Mouse (Mus musculus) embryonic stem cell, embryonic (primary cell): ENCODE measurements at regions not wholly inside any gene's neighbourhood (a gene's known extent, or its start where the extent isn't known, plus 50 kb on each side); places are given as distances from the start of the nearest gene placed in this dataset.

Experiments used
- CTCF ChIA-PET, 4 experiments: fragments of 300-600 bp in 2 of 4; fragments of 350-600 bp in 2 of 4; sonication (Branson Sonifier 250); formaldehyde crosslinking; loops; one replicate each; lab custom pipeline; 2022; ENCODE audit warnings: inconsistent platforms in 2 of 4; lab: Charles Lee
- POLR2A ChIA-PET, 4 experiments: fragments of 300-600 bp in 2 of 4; fragments of 350-600 bp in 2 of 4; sonication (Branson Sonifier 250); formaldehyde crosslinking; loops; one replicate each; lab custom pipeline; 2022; ENCODE audit warnings: antibody characterized with exemption in 4 of 4, inconsistent platforms in 1 of 4; lab: Charles Lee

GRCm38 (mm10) chr2:170237959-170238358 is 90.1 kb upstream of the Zfp217 start:
- CTCF ChIA-PET: interaction anchor here in 2 of 4 experiments (0.6 to 0.7 kb wide), 2 partner anchors 8 to 226 kb away, joined by 3 read pairs; no protein-coding TSS in a partner anchor
- POLR2A ChIA-PET: interaction anchor here in 2 of 4 experiments (1.0 to 1.9 kb wide), 3 partner anchors 8 to 60 kb away, joined by 3 to 12 read pairs (median 4); no protein-coding TSS in a partner anchor

- POLR2A ChIA-PET: interaction anchor here in 1 of 4 experiments (1.0 to 1.6 kb wide), 3 partner anchors 9 to 17 kb away, joined by 3 to 5 read pairs (median 3); no protein-coding TSS in a partner anchor
- CTCF ChIA-PET: interaction anchor here in 2 of 4 experiments (0.6 to 0.9 kb wide), 2 partner anchors 399 to 1254 kb away, joined by 3 read pairs; no protein-coding TSS in a partner anchor
These were observed 85.5 kb upstream of the Zfp217 start for GRCm38 (mm10) chr2:170233426-170233825.

- CTCF ChIA-PET: interaction anchor here in 2 of 4 experiments (0.6 to 1.4 kb wide), 5 partner anchors 9 to 114 kb away, joined by 3 to 4 read pairs (median 3); no protein-coding TSS in a partner anchor
- POLR2A ChIA-PET: interaction anchor here in 3 of 4 experiments (0.6 to 1.7 kb wide), 4 partner anchors 24 to 448 kb away, joined by 3 read pairs; no protein-coding TSS in a partner anchor
These were observed 81.7 kb upstream of the Zfp217 start for GRCm38 (mm10) chr2:170229461-170230080.

DNA sequence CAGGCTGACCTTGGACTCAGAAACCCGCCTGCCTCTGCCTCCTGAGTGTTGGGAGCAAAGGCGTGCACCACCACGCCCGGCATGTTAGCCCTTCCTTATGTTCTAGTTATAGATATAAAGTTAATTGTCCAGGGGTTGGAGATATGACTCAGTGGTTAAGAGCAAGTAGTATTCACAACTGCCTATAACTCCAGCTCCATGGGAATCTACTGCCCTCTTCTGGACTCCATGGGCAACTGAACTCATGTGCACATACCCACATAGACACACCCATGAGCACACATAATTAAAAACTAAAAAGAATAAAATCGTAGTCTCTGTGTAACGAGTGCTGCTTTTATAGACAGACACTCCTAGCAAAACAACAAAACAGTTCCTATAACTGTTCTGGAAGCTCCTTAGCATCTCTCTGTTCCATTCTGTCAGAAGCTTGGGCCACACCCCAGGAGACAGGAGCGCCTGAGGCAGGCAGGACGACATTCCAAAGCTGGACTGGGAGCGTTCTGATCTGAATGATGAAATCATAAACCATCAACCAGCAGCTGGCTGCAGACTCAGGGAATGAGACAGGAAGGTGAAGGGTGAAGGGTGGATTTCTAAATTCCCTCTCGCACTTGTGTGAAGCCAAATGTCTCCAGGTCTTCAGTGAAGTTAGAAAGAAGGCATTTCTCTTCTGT is 80.6 kb upstream of the Zfp217 start:
- ChIA-PET POLR2A (interaction anchor here in 3 of 4 experiments (0.6 to 1.7 kb wide), 6 partner anchors 14 to 447 kb away, joined by 3 to 4 read pairs (median 3); no protein-coding TSS in a partner anchor), CTCF (interaction anchor here in 3 of 4 experiments (0.5 to 1.5 kb wide), 10 partner anchors 13 to 1190 kb away, joined by 3 to 15 read pairs (median 3); no protein-coding TSS in a partner anchor)

DNA sequence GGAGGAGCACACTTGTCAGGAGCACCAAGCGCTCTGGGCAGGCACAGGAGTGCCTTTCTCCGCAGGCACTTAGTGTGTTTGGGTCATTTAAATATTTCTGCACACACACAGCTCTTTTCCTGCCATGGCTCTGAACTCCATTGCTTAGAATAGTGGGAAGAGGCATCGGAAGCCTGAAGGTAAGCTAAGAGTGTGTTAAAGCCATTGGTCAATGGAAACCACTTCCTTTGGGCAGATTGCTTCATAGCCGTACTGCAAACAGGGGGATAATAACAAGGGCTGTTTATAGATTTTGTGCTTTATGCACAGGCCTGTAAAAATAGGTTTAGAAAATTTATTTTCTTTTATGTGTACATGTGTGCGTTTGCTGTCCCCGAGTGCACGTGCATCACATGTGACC is 76.0 kb upstream of the Zfp217 start:
- ChIA-PET CTCF (interaction anchor here in 1 of 4 experiments (0.6 to 1.0 kb wide), 2 partner anchors 18 to 43 kb away, joined by 3 read pairs; no protein-coding TSS in a partner anchor), POLR2A (interaction anchor here in 1 of 4 experiments (0.6 to 1.3 kb wide), 3 partner anchors 9 to 46 kb away, joined by 3 read pairs; no protein-coding TSS in a partner anchor)

DNA sequence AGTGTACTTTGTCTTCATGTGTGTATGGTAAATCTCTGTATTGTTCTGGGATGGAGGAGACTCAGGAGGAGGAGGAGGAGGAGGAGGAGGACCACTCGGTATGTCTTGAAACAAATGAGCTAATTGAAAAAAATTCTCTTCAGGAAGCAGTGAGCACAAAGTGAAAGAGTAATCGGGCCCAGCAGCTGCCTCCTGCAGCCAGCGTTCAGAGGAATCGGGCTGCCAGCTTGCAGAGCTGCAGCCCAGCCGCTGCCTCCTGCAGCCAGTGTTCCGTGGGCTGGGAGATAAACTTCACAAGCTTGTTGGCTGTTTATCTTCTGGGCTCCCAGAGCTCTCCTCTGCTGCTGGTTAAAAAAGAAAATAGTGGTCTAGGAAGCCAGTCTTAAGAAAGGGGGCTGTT is 74.9 kb upstream of the Zfp217 start:
- POLR2A ChIA-PET: interaction anchor here in 3 of 4 experiments (0.5 to 4.7 kb wide), 5 partner anchors 10 to 93 kb away, joined by 3 to 25 read pairs (median 3); no protein-coding TSS in a partner anchor
- CTCF ChIA-PET: interaction anchor here in 2 of 4 experiments (0.8 to 1.0 kb wide), 2 partner anchors 15 to 119 kb away, joined by 3 to 4 read pairs; no protein-coding TSS in a partner anchor

DNA sequence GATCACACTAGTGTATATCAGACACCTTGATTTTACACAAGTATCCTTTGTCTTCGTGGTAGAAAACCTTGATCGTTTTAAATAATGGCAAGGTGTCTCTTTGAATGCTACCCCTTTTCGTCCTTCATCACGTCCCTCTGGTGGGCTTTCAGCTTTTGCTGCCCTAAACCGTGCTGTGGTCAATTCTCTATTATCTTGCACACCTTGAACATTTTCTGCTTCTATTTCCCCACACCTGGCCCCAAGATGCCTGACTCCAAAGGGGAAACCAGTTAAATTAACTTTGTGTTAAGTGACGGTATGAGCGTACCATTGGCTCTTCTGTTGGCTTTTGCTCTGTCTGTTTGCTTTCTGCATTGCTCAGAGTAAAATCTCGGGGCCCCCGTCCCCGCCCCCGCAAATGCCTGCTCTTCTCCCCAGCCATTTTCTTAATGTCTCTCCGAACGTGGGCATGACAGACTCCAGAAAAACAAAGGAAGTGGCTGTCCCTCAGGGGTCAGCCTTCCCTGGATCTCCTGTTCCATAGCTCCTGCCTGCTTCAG is 74.2 kb upstream of the Zfp217 start:
- ChIA-PET CTCF (interaction anchor here in 1 of 4 experiments (1.0 kb wide), 1 partner anchor 15 kb away, joined by 4 read pairs; no protein-coding TSS in a partner anchor), POLR2A (interaction anchor here (0.5 to 4.7 kb wide), 7 partner anchors 14 to 1309 kb away, joined by 3 to 25 read pairs (median 3); no protein-coding TSS in a partner anchor)

GRCm38 (mm10) chr2:170220871-170221369 is 73.0 kb upstream of the Zfp217 start:
- POLR2A ChIA-PET: interaction anchor here in 2 of 4 experiments (0.6 to 4.7 kb wide), 8 partner anchors 14 to 304 kb away, joined by 3 to 25 read pairs (median 4); no protein-coding TSS in a partner anchor
- CTCF ChIA-PET: no interaction called here

DNA sequence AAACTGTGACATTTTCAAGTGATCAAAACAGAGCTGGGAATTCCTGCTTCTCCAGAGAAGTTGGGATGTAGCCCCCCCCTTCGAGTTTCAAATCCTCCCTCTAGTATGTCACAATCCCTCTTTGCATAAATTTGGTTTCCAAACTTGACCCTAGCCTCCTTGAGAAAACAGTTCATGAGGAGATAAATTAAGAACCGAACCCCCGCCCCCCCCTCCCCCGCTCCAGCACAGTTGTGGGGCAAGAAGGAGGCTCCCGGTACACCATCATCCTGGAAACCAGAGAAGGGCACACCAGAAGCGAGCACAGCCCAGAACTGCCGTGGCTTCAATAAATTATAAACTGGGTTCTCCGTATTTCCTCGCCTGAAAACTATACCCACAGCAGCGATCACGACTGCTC is 72.5 kb upstream of the Zfp217 start:
- ChIA-PET CTCF (interaction anchor here in 1 of 4 experiments (1.0 kb wide), 1 partner anchor 14 kb away, joined by 3 read pairs; no protein-coding TSS in a partner anchor), POLR2A (interaction anchor here in 1 of 4 experiments (0.6 to 4.7 kb wide), 4 partner anchors 13 to 304 kb away, joined by 3 to 25 read pairs (median 4); no protein-coding TSS in a partner anchor)

DNA sequence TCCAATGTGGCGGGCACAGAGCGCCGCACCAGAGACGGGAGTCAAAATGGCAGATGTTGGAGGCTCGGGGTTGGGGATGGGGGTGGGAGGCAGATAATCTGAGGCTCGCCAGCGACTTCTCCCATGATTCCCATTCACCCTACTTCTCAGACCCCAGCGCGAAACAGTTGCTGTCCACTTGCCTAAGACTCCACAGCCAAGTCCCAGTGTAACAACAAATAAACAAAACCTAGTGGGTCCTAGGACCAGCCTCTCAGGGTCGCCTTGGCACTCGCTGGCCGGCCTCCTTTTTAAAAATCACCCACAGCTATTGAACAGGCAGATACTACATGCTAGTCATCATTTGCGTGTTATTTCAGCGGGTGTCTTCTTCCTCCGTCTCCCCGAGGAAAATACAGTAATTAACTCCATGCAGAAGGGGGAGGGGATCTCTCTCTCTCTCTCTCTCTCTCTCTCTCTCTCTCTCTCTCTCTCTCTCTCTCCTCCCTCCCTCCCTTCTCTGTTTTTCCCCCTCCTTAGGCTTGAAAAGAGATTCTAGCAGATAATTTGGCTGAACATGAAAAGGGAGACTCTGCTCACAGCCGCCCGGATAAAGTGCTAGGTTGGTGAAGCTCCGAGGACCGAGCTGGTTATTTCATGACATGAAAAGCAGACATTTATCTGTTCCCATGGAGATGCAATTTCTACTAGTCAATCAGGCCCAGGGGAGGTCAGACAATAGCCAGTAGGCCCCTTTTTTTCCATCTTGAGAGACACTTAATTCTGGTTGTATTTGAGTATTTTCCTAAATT is 71.9 kb upstream of the Zfp217 start:
- CTCF ChIA-PET: interaction anchor here in 1 of 4 experiments (0.7 to 1.0 kb wide), 2 partner anchors 13 to 60 kb away, joined by 3 to 11 read pairs; no protein-coding TSS in a partner anchor
- POLR2A ChIA-PET: interaction anchor here in 3 of 4 experiments (0.6 to 4.7 kb wide), 7 partner anchors 13 to 303 kb away, joined by 3 to 25 read pairs (median 3); no protein-coding TSS in a partner anchor

DNA sequence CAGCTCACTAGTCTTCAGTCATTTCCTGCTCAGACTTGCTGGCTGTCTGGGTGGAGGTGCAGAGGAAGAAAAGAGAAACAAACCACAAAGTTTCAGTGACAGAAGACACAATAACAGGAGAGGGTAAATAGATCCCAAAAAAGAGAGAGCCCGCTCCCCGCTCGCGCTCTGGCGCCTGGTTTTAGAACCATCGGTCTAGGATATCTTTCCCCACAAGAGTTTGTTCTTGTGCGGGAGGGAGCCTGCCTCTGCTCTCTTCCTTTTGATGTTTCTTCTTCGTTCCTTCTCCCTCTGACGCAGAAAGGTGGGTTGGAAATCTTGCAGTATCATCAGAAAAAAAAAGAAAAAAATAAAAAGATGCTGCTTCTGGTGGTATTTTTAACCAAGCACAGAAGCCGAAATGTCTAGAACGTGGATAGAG is 71.3 kb upstream of the Zfp217 start:
- ChIA-PET POLR2A (interaction anchor here in 3 of 4 experiments (0.6 to 4.7 kb wide), 7 partner anchors 12 to 79 kb away, joined by 3 to 25 read pairs (median 3); no protein-coding TSS in a partner anchor), CTCF (interaction anchor here in 2 of 4 experiments (0.7 to 4.2 kb wide), 3 partner anchors 12 to 59 kb away, joined by 3 to 15 read pairs (median 11); no protein-coding TSS in a partner anchor)

DNA sequence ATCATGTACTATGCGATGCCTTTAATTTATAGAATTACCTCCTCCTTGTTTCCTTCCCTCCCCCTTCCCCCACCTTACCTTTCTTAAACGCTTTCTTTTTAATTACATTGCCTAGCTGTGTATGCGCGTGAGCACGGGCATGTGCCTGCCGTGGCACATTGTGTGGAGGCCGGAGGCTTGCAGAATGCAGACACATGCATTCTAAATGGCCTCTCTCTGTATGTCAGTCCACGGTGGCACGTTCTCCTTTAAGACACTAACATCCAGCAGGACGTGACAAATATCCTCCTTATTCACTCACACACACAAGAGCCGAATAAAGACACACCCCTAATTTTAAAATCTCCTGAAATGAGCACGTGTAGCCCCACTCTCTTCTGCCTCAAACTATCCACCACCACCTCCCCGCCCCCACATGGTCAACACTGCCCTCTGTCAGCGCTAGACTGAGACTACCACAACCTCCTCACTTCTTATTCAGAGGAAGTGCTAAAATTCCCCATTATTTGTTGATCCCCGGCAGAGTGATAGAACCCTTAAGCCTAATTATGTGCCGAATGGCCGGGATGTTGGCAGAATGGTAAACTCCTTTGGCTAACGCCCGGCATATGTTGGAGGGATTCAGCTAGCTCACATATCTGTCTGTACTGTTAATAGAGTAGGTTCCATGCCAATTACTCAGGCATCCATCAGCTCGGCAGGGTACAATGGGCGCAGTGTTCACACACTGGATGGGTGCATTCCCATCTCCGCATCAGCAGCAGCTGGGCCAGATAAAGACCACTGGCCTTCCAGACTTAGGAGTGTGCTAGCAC is 70.5 kb upstream of the Zfp217 start:
- POLR2A ChIA-PET: interaction anchor here in 2 of 4 experiments (0.6 to 4.7 kb wide), 7 partner anchors 11 to 79 kb away, joined by 3 to 25 read pairs (median 4); no protein-coding TSS in a partner anchor
- CTCF ChIA-PET: interaction anchor here in 3 of 4 experiments (0.7 to 4.2 kb wide), 4 partner anchors 11 to 101 kb away, joined by 3 to 15 read pairs (median 4); no protein-coding TSS in a partner anchor

DNA sequence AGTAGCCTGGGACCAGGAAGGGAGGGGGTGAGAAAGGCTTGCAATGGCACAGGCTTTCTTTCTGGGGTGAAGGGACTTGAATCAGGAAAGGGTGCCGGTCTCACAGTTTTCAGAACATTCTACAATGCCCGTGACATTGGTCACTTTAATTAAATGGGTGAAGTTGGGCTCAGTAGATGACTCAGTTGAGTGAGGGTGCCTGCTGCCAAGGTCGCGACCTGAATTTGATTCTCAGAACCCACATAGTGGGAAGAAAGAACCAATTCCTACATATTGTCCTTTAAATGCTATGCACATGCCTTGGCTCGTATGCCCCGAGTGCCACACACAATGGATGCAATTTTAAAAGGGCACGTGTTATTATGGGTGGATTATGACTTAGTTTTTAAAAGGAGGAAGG is 68.4 kb upstream of the Zfp217 start:
- CTCF ChIA-PET: interaction anchor here in 3 of 4 experiments (0.6 to 4.2 kb wide), 4 partner anchors 9 to 38 kb away, joined by 3 to 15 read pairs (median 6); no protein-coding TSS in a partner anchor
- POLR2A ChIA-PET: interaction anchor here in 3 of 4 experiments (0.6 to 1.7 kb wide), 4 partner anchors 9 to 255 kb away, joined by 3 to 5 read pairs (median 4); no protein-coding TSS in a partner anchor

DNA sequence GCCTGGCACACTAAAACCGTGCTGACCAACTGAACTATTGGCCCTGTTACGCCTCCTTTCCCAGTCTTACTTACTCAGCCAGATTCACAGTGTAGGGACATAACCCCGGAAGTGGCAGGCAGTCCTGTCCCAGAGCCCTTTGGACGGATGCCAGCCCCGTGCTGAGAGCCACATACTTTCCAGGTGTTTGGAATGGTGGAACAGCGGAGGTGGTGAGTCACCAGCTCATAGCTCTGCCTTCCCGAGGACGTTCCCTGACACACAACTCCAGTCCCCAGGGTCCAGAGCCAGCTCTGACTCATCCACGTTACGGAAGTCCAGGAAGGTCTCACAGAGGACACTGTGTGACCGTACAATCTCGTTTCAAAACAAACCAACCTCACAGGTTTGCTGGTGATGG is 61.2 kb upstream of the Zfp217 start:
- ChIA-PET POLR2A (interaction anchor here in 3 of 4 experiments (0.9 to 7.5 kb wide), 19 partner anchors 9 to 106 kb away, joined by 3 to 101 read pairs (median 4); no protein-coding TSS in a partner anchor), CTCF (interaction anchor here (0.7 to 4.1 kb wide), 9 partner anchors 14 to 134 kb away, joined by 3 to 31 read pairs (median 6); no protein-coding TSS in a partner anchor)

GRCm38 (mm10) chr2:170207878-170208277 is 60.0 kb upstream of the Zfp217 start:
- ChIA-PET POLR2A (interaction anchor here (0.6 to 7.5 kb wide), 50 partner anchors 9 to 1384 kb away, joined by 3 to 101 read pairs (median 4); partner anchors contain the start of gene Zfp217 (in 1 of the 4)), CTCF (interaction anchor here (0.5 to 4.1 kb wide), 66 partner anchors 9 to 1146 kb away, joined by 3 to 33 read pairs (median 5); partner anchors contain the start of genes Bcas1 (in 1 of the 4) and Zfp217 (in 1 of the 4))
